Mouse (Mus musculus) heart, postnatal 36 days (tissue): ENCODE measurements around the gene Ccdc141. TPM values are rescaled to one million over a fixed set of nuclear protein-coding genes. Genes with fewer than 3 reads are reported as not detected.

Experiments used
- DNase-seq, 2 experiments: peaks; one replicate each; pipeline ENCODE4 v3.0.0; 2021 to 2022
- intact Hi-C: fragments of 180-260 bp; cut with DNase I; formaldehyde crosslinking; loops from one replicate; pipeline ENCODE4 v1.15.1; 2025
- total RNA-seq, 2 experiments: library from RNA; stranded (reverse); gene quantifications; 2 replicates each; pipeline ENCODE4 v1.2.3; 2021

Gene Ccdc141
- total RNA-seq, 2 experiments from 2014 or later, result 196 to 201 TPM

GRCm38 (mm10) chr2:77143536-77143935, 26.9 kb downstream of the Ccdc141 start:
- DNase-seq, result no peak
- intact Hi-C loops, result no loop called here

- intact Hi-C loops, result no loop called here
- no peak for DNase-seq
These were observed 31.6 kb downstream of the Ccdc141 start for GRCm38 (mm10) chr2:77138879-77139278.

- DNase-seq, result no peak
- intact Hi-C loops, result loop anchor here (5.0 kb wide), 1 partner anchor 32 kb away; no protein-coding TSS in a partner anchor
These were observed 35.5 kb downstream of the Ccdc141 start for GRCm38 (mm10) chr2:77134906-77135305.

- no peak for DNase-seq
- intact Hi-C loops, result loop anchor here (5.0 kb wide), 1 partner anchor 34 kb away; no protein-coding TSS in a partner anchor
These were observed 37.0 kb downstream of the Ccdc141 start for GRCm38 (mm10) chr2:77133407-77133806.

- intact Hi-C loops, result no loop called here
- DNase-seq, result no peak
These were observed 43.5 kb downstream of the Ccdc141 start for GRCm38 (mm10) chr2:77126939-77127338.

- intact Hi-C loops, result no loop called here
- no peak for DNase-seq
These were observed 52.3 kb downstream of the Ccdc141 start for GRCm38 (mm10) chr2:77118102-77118501.

GRCm38 (mm10) chr2:77114335-77114734, 56.1 kb downstream of the Ccdc141 start:
- intact Hi-C loops, result no loop called here

GRCm38 (mm10) chr2:77113867-77114266, 56.6 kb downstream of the Ccdc141 start:
- intact Hi-C loops, result no loop called here
- peak in 1 of 2 experiments; percentile 27 for DNase-seq

More at GRCm38 (mm10) chr2:77114335-77114734, 56.1 kb downstream of the Ccdc141 start:
- no peak for DNase-seq

- no peak for DNase-seq
- intact Hi-C loops, result no loop called here
These were observed 57.4 kb downstream of the Ccdc141 start for GRCm38 (mm10) chr2:77113026-77113425.

- intact Hi-C loops, result no loop called here
- DNase-seq, result no peak
These were observed 59.3 kb downstream of the Ccdc141 start for GRCm38 (mm10) chr2:77111095-77111494.

GRCm38 (mm10) chr2:77110365-77110764, 60.1 kb downstream of the Ccdc141 start:
- intact Hi-C loops, result no loop called here
- no peak for DNase-seq

- no peak for DNase-seq
- intact Hi-C loops, result no loop called here
These were observed 60.8 kb downstream of the Ccdc141 start for GRCm38 (mm10) chr2:77109506-77110123.

GRCm38 (mm10) chr2:77108562-77108961, 61.9 kb downstream of the Ccdc141 start:
- no peak for DNase-seq
- intact Hi-C loops, result no loop called here

- intact Hi-C loops, result no loop called here
- no peak for DNase-seq
These were observed 64.3 kb downstream of the Ccdc141 start for GRCm38 (mm10) chr2:77106150-77106549.

GRCm38 (mm10) chr2:77105006-77105715, 65.3 kb downstream of the Ccdc141 start:
- no peak for DNase-seq
- intact Hi-C loops, result no loop called here

GRCm38 (mm10) chr2:77102516-77102915, 67.9 kb downstream of the Ccdc141 start:
- intact Hi-C loops, result no loop called here
- DNase-seq, result no peak

- no peak for DNase-seq
- intact Hi-C loops, result no loop called here
These were observed 70.6 kb downstream of the Ccdc141 start for GRCm38 (mm10) chr2:77099814-77100213.

GRCm38 (mm10) chr2:77098769-77099168, 71.7 kb downstream of the Ccdc141 start:
- intact Hi-C loops, result no loop called here

GRCm38 (mm10) chr2:77091749-77092148, 78.7 kb downstream of the Ccdc141 start:
- intact Hi-C loops, result no loop called here

More at GRCm38 (mm10) chr2:77098769-77099168, 71.7 kb downstream of the Ccdc141 start:
- DNase-seq, result no peak

GRCm38 (mm10) chr2:77085313-77085712, 85.1 kb downstream of the Ccdc141 start:
- intact Hi-C loops, result no loop called here
- no peak for DNase-seq

More at GRCm38 (mm10) chr2:77091749-77092148, 78.7 kb downstream of the Ccdc141 start:
- no peak for DNase-seq

GRCm38 (mm10) chr2:77084629-77085028, 85.8 kb downstream of the Ccdc141 start:
- intact Hi-C loops, result no loop called here
- no peak for DNase-seq

GRCm38 (mm10) chr2:77081156-77081555, 89.3 kb downstream of the Ccdc141 start:
- intact Hi-C loops, result no loop called here

More at GRCm38 (mm10) chr2:77081156-77081555, 89.3 kb downstream of the Ccdc141 start:
- DNase-seq, result no peak
